Mouse (Mus musculus): Measurements from ENCODE around the gene 4930539E08Rik. TPM values are rescaled to one million over a fixed set of nuclear protein-coding genes. Genes with fewer than 3 reads are reported as not detected.
A peak's percentile ranks its signal among the peaks of the same experiment; 100 is the strongest.

The 4930539E08Rik gene
- 0.13 and 0.25 TPM in 2 replicates for polyA plus RNA-seq (2016; fragmentation: Nextera tagmentation; extraction: Ambion mirVana)

DNA sequence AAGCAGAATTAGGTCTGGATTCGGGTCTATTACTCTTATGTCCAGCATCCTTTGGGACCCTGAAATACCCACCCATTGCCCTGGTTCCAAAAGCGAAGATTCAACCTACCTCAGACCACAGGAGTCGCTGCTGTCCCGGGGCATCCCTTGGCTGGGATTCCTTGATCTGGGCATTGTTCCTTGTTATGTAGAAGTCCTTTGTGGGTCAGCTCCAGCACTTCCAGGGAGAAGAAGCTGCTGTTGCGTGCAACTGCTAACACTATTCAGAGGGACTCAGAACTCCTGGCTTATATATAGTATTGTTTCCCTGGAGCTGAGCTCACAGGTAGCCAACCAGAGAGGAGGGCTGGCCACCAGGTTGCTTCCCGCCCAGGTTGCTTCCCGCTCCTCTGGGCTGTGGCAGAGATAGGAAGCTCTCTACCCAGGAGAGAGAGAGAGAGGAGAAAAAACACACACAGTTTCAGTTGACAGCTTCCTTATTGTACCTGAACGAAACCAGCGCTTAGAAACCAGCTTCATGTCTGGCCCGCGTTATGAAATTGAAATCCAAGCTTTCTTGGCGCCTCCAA lies at the start of gene 4930539E08Rik:
Gene 4930539E08Rik, minus strand, starts transcription at position 265 of the 569 bp plus-strand sequence.
- Histone ChIP-seq H3K9me3 (no peaks in the 10 kb centered on the region), H3K4me3 (no peak within 1 kb of the TSS), H3K27ac (no peak within 1 kb of the TSS), H3K36me3 (no peaks in the 10 kb centered on the region), H3K4me1 (peaks cover 2% of the 10 kb centered on the region), H3K27me3 (ENCODE audit: insufficient read depth, poor library complexity, severe bottlenecking) (peaks cover 17% of the 10 kb centered on the region; the same call in 1 of the 2 replicates)
- no peak for DNase-seq (ENCODE audit: low spot score)
- WGBS: 64% methylated on average over 12 of the region's 12 CpGs

DNA sequence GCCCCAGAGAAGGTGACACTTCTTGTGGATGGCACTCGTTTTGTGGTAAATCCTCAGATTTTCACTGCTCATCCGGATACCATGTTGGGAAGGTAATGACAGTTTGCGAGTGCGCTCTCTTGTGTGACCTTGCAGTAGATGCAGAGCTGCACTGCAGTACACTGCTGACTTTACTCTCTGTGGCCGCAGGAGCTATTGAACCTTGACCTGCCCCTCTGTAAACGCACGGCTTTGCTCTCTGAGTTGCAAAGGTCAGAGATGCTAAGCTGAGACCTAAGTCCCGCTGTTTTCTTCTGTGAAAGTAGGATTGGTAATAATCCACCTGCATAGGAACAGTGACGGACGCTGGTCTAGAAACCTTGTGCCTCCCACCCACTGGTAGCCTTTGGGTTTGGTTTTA lies 46.5 kb upstream of the 4930539E08Rik start:
- 88% methylated on average over 10 of the region's 10 CpGs for WGBS
- no peak for DNase-seq (ENCODE audit: low spot score)
- peaks cover 69% of the 10 kb centered on the region for H3K36me3 ChIP-seq

DNA sequence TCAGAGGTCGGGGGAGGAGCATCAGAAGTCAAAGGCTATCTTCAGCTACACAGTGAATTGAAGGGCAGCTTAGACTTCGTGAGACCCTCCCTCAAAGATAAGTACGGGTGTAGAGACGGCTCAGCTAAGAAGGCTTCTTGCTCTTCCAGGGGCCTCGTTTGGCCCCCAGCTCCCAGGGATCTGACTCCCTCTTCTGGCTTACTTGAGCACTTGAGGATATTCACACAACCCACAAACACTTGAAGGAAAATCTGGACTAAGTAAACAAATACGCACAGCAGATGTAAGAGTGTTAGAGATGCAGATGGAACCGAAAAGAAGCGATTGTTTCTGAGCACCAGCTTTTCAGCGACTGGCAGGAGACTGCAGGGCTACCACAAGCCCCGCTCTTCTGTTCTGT lies 45.5 kb upstream of the 4930539E08Rik start:
- no peak for DNase-seq (ENCODE audit: low spot score)
- Histone ChIP-seq H3K9me3 (no peaks in the 10 kb centered on the region), H3K27ac (peak overlapping the region; percentile 36; the same call in 1 of the 2 replicates), H3K36me3 (peaks cover 62% of the 10 kb centered on the region), H3K4me1 (peaks cover 20% of the 10 kb centered on the region), H3K27me3 (ENCODE audit: insufficient read depth, poor library complexity, severe bottlenecking) (no peaks in the 10 kb centered on the region), H3K4me3 (peak overlapping the region; percentile 15; the same call in 1 of the 2 replicates)
- 52% methylated on average over 10 of the region's 10 CpGs for WGBS

More for the DNA sequence above, 46.5 kb upstream of the 4930539E08Rik start:
- Histone ChIP-seq H3K9me3 (no peaks in the 10 kb centered on the region), H3K4me3 (no peak overlapping the region), H3K4me1 (peaks cover 20% of the 10 kb centered on the region), H3K27me3 (ENCODE audit: insufficient read depth, poor library complexity, severe bottlenecking) (no peaks in the 10 kb centered on the region), H3K27ac (no peak overlapping the region)

DNA sequence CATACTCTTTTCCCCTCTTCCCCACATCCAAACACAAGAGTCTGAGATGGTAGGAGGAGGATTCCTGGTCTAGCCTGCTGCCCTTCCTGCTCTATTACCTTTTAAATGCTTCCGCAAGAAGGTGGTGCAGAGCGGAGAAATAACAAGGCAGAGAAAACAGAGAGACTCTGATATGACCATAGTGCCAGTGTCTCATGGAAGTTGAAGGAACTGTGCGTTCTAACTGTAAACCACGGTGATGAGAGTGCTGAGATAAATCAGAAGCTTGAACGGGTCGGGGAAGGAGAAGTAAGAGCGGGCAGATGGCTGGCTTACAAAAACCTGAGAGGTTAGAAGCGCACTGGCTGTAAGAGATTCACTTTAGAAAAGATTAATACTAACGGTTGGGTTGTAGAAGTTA lies 39.3 kb upstream of the 4930539E08Rik start:
- H3K4me1 ChIP-seq: peaks cover 31% of the 10 kb centered on the region
- no peak overlapping the region for H3K4me3 ChIP-seq
- H3K9me3 ChIP-seq: no peaks in the 10 kb centered on the region
- no peak overlapping the region for H3K27ac ChIP-seq
- 94% methylated on average over 9 of the region's 9 CpGs for WGBS
- no peaks in the 10 kb centered on the region for H3K27me3 ChIP-seq (ENCODE audit: insufficient read depth, poor library complexity, severe bottlenecking)
- H3K36me3 ChIP-seq: peaks cover 24% of the 10 kb centered on the region
- no peak for DNase-seq (ENCODE audit: low spot score)

DNA sequence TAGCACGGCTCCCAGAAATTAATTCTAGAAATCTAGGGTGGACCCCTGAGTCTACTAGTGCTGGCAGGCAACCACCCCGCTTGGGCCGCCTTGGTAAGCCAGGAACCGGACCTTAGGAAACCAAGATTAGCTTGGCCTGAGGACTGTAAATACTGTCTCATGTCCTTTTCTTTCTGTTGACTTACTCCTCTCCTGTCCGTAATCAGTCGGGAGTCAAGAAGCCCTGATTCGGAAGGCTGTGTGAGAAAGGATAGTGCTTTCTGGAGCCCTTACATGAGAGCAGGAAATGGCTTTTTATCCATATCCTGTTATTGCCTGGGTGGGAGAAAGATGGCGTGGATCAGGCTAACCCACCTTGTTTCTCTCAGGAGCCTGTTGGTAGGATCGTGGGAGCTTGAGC lies 38.1 kb upstream of the 4930539E08Rik start:
- no peak for DNase-seq (ENCODE audit: low spot score)
- WGBS: 15% methylated on average over 9 of the region's 9 CpGs
- no peaks in the 10 kb centered on the region for H3K9me3 ChIP-seq
- peak overlapping the region; percentile 81 for H3K4me3 ChIP-seq
- peaks cover 31% of the 10 kb centered on the region for H3K4me1 ChIP-seq
- H3K36me3 ChIP-seq: peaks cover 19% of the 10 kb centered on the region
- H3K27ac ChIP-seq: peak overlapping the region; percentile 98
- no peaks in the 10 kb centered on the region for H3K27me3 ChIP-seq (ENCODE audit: insufficient read depth, poor library complexity, severe bottlenecking)

DNA sequence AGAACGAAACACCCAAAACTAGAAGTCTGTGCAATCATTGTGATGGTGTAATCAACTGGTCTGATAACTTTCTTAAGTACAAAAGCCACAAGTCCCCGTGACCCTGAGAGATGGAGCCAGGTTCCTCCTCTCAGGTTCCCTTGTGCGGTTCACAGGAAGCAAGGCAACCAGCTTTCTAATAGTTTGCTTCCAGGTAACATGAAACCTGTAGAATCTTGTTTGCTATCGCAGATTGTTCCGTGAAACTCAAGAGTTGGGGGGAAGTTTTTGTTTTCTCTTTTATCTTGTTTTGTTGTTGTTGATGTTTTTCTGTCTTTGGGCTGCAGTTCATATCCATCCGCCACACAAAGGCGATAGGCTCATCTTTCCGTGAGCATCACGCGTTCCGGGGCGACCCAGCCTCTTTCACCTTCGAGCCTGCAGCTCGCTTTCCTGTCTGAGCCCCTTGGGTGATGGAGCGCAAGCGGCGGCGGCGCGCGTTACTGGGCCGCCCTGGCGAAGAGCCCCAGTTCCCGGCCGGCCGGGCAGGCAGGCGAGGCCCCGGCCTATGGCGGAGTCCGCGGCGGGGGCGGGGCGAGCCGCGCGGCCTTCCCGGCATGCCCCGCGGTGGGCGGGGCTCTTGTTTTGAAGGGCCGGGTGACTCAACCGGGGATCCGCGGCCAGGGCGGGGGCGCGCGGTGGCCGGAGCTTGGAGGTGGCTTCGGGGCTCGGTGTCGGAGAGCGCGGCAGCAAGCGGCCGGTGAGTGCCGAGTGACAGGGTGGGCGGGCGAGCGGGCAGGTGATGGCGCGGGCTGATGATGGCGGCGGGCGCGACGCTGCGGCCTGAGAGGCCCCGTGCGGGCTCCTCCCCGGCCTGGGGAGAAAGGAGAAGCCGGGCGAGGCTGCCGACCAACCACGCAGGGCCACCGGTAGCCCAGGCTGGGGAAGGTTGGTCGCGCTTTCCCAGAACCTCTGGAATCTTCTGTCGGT lies 37.0 kb upstream of the 4930539E08Rik start, which contains the start of gene Kctd20:
Gene Kctd20, plus strand, starts transcription at position 120 of the 969 bp plus-strand sequence.
- no peaks in the 10 kb centered on the region for H3K9me3 ChIP-seq
- WGBS: under 1% methylated on average over 79 of the region's 80 CpGs
- peaks cover 25% of the 10 kb centered on the region for H3K4me1 ChIP-seq
- peak within 1 kb of the TSS; percentile 98 for H3K27ac ChIP-seq
- H3K36me3 ChIP-seq: peaks cover 13% of the 10 kb centered on the region; the same call in 1 of the 2 replicates
- DNase-seq (ENCODE audit: low spot score): peak; percentile 96
- peak within 1 kb of the TSS; percentile 81 for H3K4me3 ChIP-seq
- no peaks in the 10 kb centered on the region for H3K27me3 ChIP-seq (ENCODE audit: insufficient read depth, poor library complexity, severe bottlenecking)

DNA sequence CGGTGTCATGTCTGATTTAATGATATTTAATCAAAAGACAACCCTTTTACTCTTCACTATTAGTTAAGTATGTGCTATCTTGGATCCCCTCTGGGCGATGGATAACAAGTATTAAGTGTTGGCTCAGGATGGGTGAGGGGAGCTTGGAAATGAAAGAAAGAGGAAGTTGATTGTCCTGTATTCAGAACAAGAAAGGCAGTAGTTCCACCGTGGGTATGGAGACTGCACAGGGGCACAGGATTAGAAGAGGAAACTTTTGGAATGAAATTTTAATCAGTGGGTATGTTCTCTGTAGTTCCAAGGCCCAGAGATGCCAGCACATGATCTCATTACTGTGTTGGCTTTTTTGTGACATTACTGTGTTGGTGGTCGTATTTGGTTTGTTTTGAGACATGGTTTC lies 35.6 kb upstream of the 4930539E08Rik start:
- H3K27me3 ChIP-seq (ENCODE audit: insufficient read depth, poor library complexity, severe bottlenecking): no peaks in the 10 kb centered on the region
- no peak for DNase-seq (ENCODE audit: low spot score)
- H3K9me3 ChIP-seq: no peaks in the 10 kb centered on the region
- H3K36me3 ChIP-seq: peaks cover 8% of the 10 kb centered on the region; the same call in 1 of the 2 replicates
- no peak overlapping the region for H3K4me3 ChIP-seq
- H3K4me1 ChIP-seq: peaks cover 25% of the 10 kb centered on the region
- peak overlapping the region; percentile 98 for H3K27ac ChIP-seq
- 71% methylated on average over 4 of the region's 4 CpGs for WGBS

DNA sequence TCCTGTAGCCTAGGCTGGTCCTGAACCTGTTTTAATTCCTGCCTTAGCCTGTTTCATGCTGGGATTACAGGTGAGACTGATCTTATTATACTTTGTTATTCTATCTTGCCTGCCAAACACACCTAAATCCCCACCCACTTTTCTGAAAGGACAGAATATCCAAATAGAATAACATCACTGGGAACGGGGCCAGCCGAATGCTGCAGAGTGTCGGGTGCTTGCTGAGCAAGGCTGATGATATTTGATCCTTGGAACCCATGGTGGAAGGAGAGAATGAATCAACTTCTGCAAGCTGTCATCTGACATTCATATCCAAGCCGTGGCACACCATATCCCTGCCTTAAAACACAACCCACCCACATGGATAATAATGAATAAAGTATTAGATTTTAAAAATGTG lies 33.5 kb upstream of the 4930539E08Rik start:
- DNase-seq (ENCODE audit: low spot score): no peak
- Histone ChIP-seq H3K27me3 (ENCODE audit: insufficient read depth, poor library complexity, severe bottlenecking) (no peaks in the 10 kb centered on the region), H3K4me1 (peaks cover 15% of the 10 kb centered on the region), H3K4me3 (no peak overlapping the region), H3K9me3 (no peaks in the 10 kb centered on the region), H3K27ac (no peak overlapping the region), H3K36me3 (no peaks in the 10 kb centered on the region)
- WGBS: 81% methylated on average over 4 of the region's 4 CpGs

DNA sequence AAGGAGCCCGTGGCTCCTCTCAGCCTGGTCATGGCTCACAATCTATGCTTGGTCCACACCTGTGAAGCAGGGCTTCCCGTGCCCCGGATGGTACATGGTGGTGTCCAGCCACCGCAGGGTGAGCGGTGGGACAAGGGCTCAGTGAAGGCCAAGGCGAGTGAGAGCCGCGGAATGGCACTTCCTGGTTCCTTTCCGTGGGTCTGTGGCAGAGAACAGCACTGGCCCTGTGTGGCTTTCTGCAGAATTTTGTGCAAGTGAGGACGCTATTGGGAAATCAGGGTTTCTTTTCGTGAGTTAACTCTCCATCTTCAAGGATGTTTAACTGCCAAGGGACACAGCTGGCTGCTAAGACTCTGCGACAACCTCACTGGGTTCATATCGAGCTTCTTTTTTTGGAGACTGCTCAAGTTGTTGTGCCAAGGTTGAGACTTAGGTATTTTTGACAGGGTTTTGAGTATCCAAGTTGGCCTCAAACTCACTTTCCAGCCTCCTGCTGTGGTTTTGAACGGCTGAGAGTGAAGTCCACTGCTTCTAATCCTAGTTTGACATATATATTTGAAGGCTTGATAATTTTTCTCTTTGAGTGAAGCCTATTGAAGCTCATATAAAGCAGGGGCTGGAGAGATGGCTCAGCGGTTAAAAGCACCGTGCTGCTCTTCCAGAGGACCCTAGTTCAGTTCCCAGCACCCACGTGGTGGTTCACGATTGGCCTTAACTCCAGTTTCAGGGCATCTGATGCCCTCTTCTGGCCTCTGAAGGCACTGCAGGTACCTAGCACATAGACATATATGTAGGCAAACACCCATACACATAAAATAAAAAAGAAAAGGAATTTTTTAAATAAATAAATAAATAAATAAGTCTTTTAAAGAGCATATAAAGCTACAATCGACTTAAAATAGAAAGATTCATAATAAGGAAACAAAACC lies 32.2 kb upstream of the 4930539E08Rik start:
- no peaks in the 10 kb centered on the region for H3K27me3 ChIP-seq (ENCODE audit: insufficient read depth, poor library complexity, severe bottlenecking)
- H3K9me3 ChIP-seq: no peaks in the 10 kb centered on the region
- WGBS: 85% methylated on average over 19 of the region's 19 CpGs
- H3K36me3 ChIP-seq: no peaks in the 10 kb centered on the region
- H3K4me3 ChIP-seq: no peak overlapping the region
- H3K4me1 ChIP-seq: peaks cover 9% of the 10 kb centered on the region; the same call in 1 of the 2 replicates
- no peak for DNase-seq (ENCODE audit: low spot score)
- H3K27ac ChIP-seq: no peak overlapping the region

DNA sequence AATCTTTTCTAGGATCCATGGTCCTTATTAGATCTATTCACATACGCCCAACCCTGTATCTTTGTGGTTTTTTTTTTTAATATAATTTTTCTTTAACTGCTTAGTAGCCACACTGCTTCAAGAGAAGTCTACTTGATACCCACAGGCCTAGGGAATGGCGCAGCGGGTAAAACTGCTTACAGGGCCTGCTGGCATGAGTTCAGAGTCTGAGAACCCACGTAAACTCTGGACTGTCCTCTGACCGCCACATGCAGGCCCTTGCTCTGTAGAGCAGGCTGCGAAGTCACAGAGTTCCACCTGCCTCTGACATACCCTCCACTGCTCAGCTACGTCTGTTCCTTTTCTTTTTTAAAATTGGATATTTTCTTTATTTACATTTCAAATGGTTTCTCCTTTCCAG lies 29.4 kb upstream of the 4930539E08Rik start:
- 91% methylated on average over 7 of the region's 7 CpGs for WGBS
- H3K4me3 ChIP-seq: no peak overlapping the region

DNA sequence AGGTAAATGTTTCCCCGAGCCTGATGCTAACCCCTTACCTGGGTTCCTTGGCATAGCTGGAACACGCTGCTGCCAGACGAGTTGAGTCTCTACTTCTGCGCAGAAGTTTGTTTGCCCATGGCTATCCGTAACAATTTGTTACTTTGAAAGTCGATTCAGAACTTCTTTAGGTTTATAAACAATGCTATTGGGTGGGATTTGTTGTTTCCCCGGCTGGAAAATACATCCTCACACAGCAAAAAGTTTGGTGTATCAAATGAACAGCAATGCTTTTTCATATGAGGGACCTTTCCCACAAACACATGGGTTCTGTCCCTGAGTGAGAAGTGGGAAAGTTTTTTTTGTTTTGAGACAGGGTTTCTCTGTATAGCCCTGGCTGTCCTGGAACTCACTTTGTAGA lies 28.6 kb upstream of the 4930539E08Rik start, which contains the start of gene Pxt1:
Gene Pxt1, minus strand, starts transcription at position 101 of the 400 bp plus-strand sequence.
- no peak within 1 kb of the TSS for H3K4me3 ChIP-seq
- no peak for DNase-seq (ENCODE audit: low spot score)
- 86% methylated on average over 7 of the region's 7 CpGs for WGBS
- no peaks in the 10 kb centered on the region for H3K9me3 ChIP-seq
- H3K27me3 ChIP-seq (ENCODE audit: insufficient read depth, poor library complexity, severe bottlenecking): no peaks in the 10 kb centered on the region
- H3K27ac ChIP-seq: no peak within 1 kb of the TSS
- no peaks in the 10 kb centered on the region for H3K4me1 ChIP-seq
- no peaks in the 10 kb centered on the region for H3K36me3 ChIP-seq

More for the DNA sequence above, 29.4 kb upstream of the 4930539E08Rik start:
- no peak for DNase-seq (ENCODE audit: low spot score)
- Histone ChIP-seq H3K27ac (no peak overlapping the region), H3K4me1 (no peaks in the 10 kb centered on the region), H3K36me3 (no peaks in the 10 kb centered on the region), H3K9me3 (no peaks in the 10 kb centered on the region), H3K27me3 (ENCODE audit: insufficient read depth, poor library complexity, severe bottlenecking) (no peaks in the 10 kb centered on the region)

DNA sequence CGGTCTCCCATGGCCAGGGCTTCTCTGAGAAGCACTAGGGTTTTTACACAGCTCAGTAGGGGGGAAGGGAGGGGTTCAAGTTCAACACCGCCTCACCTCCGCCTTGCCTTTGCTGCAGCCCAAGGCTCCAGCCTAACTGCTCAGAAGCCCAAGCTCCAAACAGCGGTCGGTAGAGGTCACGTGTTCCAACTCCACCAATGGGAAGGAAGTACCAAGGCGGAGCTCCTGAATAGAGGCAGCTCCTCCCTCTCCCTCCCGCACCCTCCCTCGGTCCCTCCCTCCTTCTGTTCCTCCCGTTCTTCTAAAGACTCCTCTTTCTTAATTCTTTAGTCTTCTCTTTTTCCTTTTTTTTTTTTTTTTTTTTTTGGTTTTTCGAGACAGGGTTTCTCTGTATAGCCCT lies 27.0 kb upstream of the 4930539E08Rik start:
- H3K9me3 ChIP-seq: no peaks in the 10 kb centered on the region
- peak; percentile 88 for DNase-seq (ENCODE audit: low spot score)
- 72% methylated on average over 10 of the region's 11 CpGs for WGBS
- no peaks in the 10 kb centered on the region for H3K27me3 ChIP-seq (ENCODE audit: insufficient read depth, poor library complexity, severe bottlenecking)
- no peaks in the 10 kb centered on the region for H3K4me1 ChIP-seq
- no peaks in the 10 kb centered on the region for H3K36me3 ChIP-seq
- H3K27ac ChIP-seq: no peak overlapping the region
- no peak overlapping the region for H3K4me3 ChIP-seq
